Mouse (Mus musculus) C2C12 (cell line): ENCODE data around the gene Mlxipl.

Experiments used
- CTCF ChIP-seq: IDR thresholded peaks from one replicate; pipeline ENCODE4 v1.5.1; 2011; ENCODE audit not compliant: control insufficient read depth, insufficient read depth, insufficient read length
- FOSL1 ChIP-seq: IDR thresholded peaks from one replicate; pipeline ENCODE4 v1.8.0; 2011; ENCODE audit warnings: mild to moderate bottlenecking, low read length; ENCODE audit not compliant: poor library complexity, insufficient read depth, severe bottlenecking
- MAX ChIP-seq: IDR thresholded peaks from one replicate; pipeline ENCODE4 v1.6.1; 2011; ENCODE audit warnings: mild to moderate bottlenecking, control low read depth
- MYOD1 ChIP-seq: IDR thresholded peaks from one replicate; pipeline ENCODE4 v1.6.1; 2011; ENCODE audit warnings: low read depth; ENCODE audit not compliant: control insufficient read depth, insufficient read length
- MYOG ChIP-seq: IDR thresholded peaks from one replicate; pipeline ENCODE4 v1.6.1; 2011; ENCODE audit not compliant: control insufficient read depth, insufficient read length; ENCODE audit errors: extremely low read depth
- USF1 ChIP-seq: IDR thresholded peaks from one replicate; pipeline ENCODE4 v1.6.1; 2011; ENCODE audit warnings: low read depth, mild to moderate bottlenecking, control low read depth, moderate library complexity

DNA sequence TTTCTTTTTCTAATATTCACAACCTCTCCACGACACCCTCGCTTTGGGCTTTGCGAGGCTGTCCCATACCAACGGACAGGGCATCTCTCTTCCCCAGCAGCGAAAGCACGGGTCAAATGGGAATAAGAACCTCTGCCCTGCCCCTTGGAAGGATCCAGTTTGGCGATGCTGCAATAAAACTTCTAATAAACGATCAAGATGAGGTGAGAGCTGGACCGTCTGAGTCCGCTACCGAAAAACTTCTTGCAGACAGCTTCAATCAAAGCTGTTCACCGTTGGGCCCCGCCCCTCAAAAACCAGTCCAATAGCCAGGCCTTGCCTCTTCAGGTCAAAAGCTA, 59.0 kb downstream of the Mlxipl start:
- TF ChIP-seq CTCF (no peak), USF1 (no peak), MYOG (no peak), MAX (no peak), FOSL1 (no peak), MYOD1 (no peak)
